Mouse (Mus musculus) liver, postnatal 0 days (tissue): Measurements from ENCODE around the gene Vmp1.

ENCODE experiments used
- CTCF ChIP-seq: sonication (generic); IDR thresholded peaks from 2 replicates; pipeline ENCODE4 v1.5.1; 2016; ENCODE audit warnings: antibody characterized with exemption, low read depth
- EP300 ChIP-seq: IDR thresholded peaks from 2 replicates; pipeline ENCODE4 v1.6.1; 2016; ENCODE audit warnings: antibody characterized with exemption, low read depth, mild to moderate bottlenecking

GRCm38 (mm10) chr11:86714606-86715005, 31.0 kb upstream of the Vmp1 start:
- TF ChIP-seq CTCF = no peak
- TF ChIP-seq EP300 = no peak
